Comparison of ENCODE assay signal across 9 mouse cellular contexts in the genomic region with DNA sequence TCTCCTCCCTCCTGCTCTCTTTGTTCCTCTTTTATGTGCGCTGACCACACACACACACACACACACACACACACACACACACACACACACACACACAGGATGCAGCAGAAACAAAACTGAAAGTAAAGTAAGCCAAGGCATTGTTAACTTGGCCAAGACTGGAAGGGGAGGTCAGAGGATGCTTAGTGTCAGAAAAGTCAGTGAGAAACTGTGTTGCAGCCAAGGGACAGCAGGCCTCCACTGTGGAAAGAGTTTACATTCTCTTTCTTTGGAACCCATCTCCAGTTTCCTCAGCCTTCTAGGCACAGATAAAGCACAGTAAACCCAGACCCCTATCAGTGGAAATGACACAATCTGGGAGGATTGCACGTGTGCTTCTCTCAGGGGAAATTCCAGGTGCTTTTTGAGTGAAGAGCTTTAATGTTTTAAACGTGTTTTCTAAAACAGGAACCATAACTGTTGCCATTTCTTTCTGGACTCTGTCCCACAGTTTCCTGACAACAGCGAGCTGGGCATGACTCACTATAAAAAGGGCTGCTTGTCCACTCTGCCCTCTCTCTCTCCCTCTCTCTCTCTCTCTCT. TPM values are rescaled to one million over a fixed set of nuclear protein-coding genes. Genes with fewer than 3 reads are reported as not detected.
DNase-seq lines count a peak whose midpoint lies in the region; ATAC-seq and TF ChIP-seq lines count a peak whose summit lies in the region.
"Not testable (repeated sequence)": the region's sequence is repeated elsewhere in the genome, so short reads cannot be mapped to it uniquely, and the experiment has no call there.
"Had no signal": no experiment of that assay in that cellular context is flagged by ENCODE, and none has a peak within 500 bp of the region (broad histone marks: within the 10 kb centered on the region; RNA-seq: fewer than 3 reads in every experiment).

No protein-coding gene starts in this region.

- peak overlapping the region; percentile 58 for H3K4me3 ChIP-seq in brown adipose tissue, adult 24 weeks (ENCODE audit: insufficient read depth, low read depth, low read length)
- H3K4me3 ChIP-seq in hindbrain, postnatal 0 days (ENCODE audit: low read length): not testable (repeated sequence)

- not testable (repeated sequence) for H3K27me3 ChIP-seq in hindbrain, postnatal 0 days (ENCODE audit: insufficient read depth, low read length)

- H3K9ac ChIP-seq in hindbrain, postnatal 0 days (replicated peaks; ENCODE audit: low read length): not testable (repeated sequence)

- not testable (repeated sequence) for H3K36me3 ChIP-seq in hindbrain, postnatal 0 days (ENCODE audit: insufficient read depth, low read length)

- H3K9me3 ChIP-seq in hindbrain, postnatal 0 days (ENCODE audit: low read length): not testable (repeated sequence)

- not testable (repeated sequence) for TF ChIP-seq CTCF in hindbrain, postnatal 0 days (IDR thresholded peaks at IDR 0.05; ENCODE audit: low read depth)

- DNase-seq in CD8-positive naive resting alpha-beta T cell, adult 2 months (ENCODE audit: low read depth in 2 of 2, low spot score in 2 of 2): peak; percentile 73 to 81
- peak; percentile 98 for DNase-seq in heart, adult 11 months
- peak; percentile 1 for DNase-seq in hindbrain, postnatal 0 days (ENCODE audit: low spot score)
- peak; percentile 50 for DNase-seq in layer of hippocampus, adult 11-12 months (ENCODE audit: low spot score)
- DNase-seq in lung, postnatal 10 days: peak; percentile 84
- peak; percentile 16 for DNase-seq in ovary, postnatal 36 days (ENCODE audit: low spot score)
- peak; percentile 28 to 71 for DNase-seq in thymus, adult 18-20 months

- not testable (repeated sequence) for ATAC-seq in hindbrain, postnatal 0 days

- peak overlapping the region; percentile 92 for H3K27ac ChIP-seq in brown adipose tissue, adult 24 weeks (replicated peaks; ENCODE audit: low read depth, low read length)
- peak overlapping the region; percentile 32; the same call in 1 of the 2 replicates for H3K27ac ChIP-seq in hindbrain, postnatal 0 days

- H3K4me1 ChIP-seq in brown adipose tissue, adult 24 weeks (ENCODE audit: control insufficient read depth, insufficient read depth, insufficient read length, low read length); hindbrain, postnatal 0 days (ENCODE audit: insufficient read depth, low read length): not testable (repeated sequence)

- H3K4me2 ChIP-seq in hindbrain, postnatal 0 days (ENCODE audit: low read depth, low read length): not testable (repeated sequence)

- 10% methylated on average over 4 of the region's 4 CpGs for WGBS in hindbrain, postnatal 0 days

RNA-seq across cellular contexts. Expression of gene Gbp9, which starts 29.0 kb away (rescaled TPM):
- 4.8 and 7.0 TPM in 2 replicates for polyA plus RNA-seq in brown adipose tissue, adult 24 weeks (2012; ENCODE audit: insufficient read depth, insufficient read length, missing spikeins)
- 2.1 and 2.4 TPM in 2 replicates for total RNA-seq in hindbrain, postnatal 0 days (2014; rRNA removed)
- 1.7 TPM in 2 replicates for polyA plus RNA-seq in hindbrain, postnatal 0 days (2015; fragmentation: Nextera tagmentation; extraction: Ambion mirVana)
- polyA plus RNA-seq: G1E had no signal

RNA-seq across cellular contexts. Expression of gene Gbp8, which starts 29.0 kb away (rescaled TPM):
- polyA plus RNA-seq in brown adipose tissue, adult 24 weeks (2012; ENCODE audit: insufficient read depth, insufficient read length, missing spikeins): 2.1 TPM in 1 of 2 replicates, not detected in the other
- 1.3 TPM in 1 of 2 replicates, not detected in the other for total RNA-seq in hindbrain, postnatal 0 days (2014; rRNA removed)
- 0.33 and 0.40 TPM in 2 replicates for polyA plus RNA-seq in hindbrain, postnatal 0 days (2015; fragmentation: Nextera tagmentation; extraction: Ambion mirVana)
- polyA plus RNA-seq: G1E had no signal

RNA-seq across cellular contexts. Expression of gene Gbp4, which starts 29.0 kb away (rescaled TPM):
- polyA plus RNA-seq in brown adipose tissue, adult 24 weeks (2012; ENCODE audit: insufficient read depth, insufficient read length, missing spikeins): 4.8 and 5.8 TPM in 2 replicates
- total RNA-seq in hindbrain, postnatal 0 days (2014; rRNA removed): 1.6 and 1.9 TPM in 2 replicates
- polyA plus RNA-seq in hindbrain, postnatal 0 days (2015; fragmentation: Nextera tagmentation; extraction: Ambion mirVana): 0.63 and 1.1 TPM in 2 replicates
- polyA plus RNA-seq: G1E had no signal

Comparison
In these comparisons a context has a peak if more than half of its experiments do, and no peak if none do; other contexts are left out.
1. DNase-seq: peak in every context shown above with its lines; median percentile 98 in heart, adult 11 months; 84 in lung, postnatal 10 days; 77 in CD8-positive naive resting alpha-beta T cell, adult 2 months; 50 in layer of hippocampus, adult 11-12 months; 50 in thymus, adult 18-20 months; 16 in ovary, postnatal 36 days; 1 in hindbrain, postnatal 0 days.